Mouse (Mus musculus): ENCODE results near the gene Rcn3.

Gene Rcn3

GRCm38 (mm10) chr7:45048923-45049657 is 42.9 kb downstream of the Rcn3 start:
- DNase-seq (ENCODE audit: low read depth, low spot score), result no peak

- DNase-seq (ENCODE audit: low read depth, low spot score), result no peak
These were observed 43.8 kb downstream of the Rcn3 start for GRCm38 (mm10) chr7:45048001-45048890.

GRCm38 (mm10) chr7:45047491-45047890 is 44.5 kb downstream of the Rcn3 start:
- DNase-seq (ENCODE audit: low read depth, low spot score), result no peak

- no peak for DNase-seq (ENCODE audit: low read depth, low spot score)
These were observed 45.1 kb downstream of the Rcn3 start for GRCm38 (mm10) chr7:45046853-45047350.

GRCm38 (mm10) chr7:45045741-45046140 is 46.3 kb downstream of the Rcn3 start:
- no peak for DNase-seq (ENCODE audit: low read depth, low spot score)

- DNase-seq (ENCODE audit: low read depth, low spot score), result no peak
These were observed 48.7 kb downstream of the Rcn3 start for GRCm38 (mm10) chr7:45043307-45043706.

- no peak for DNase-seq (ENCODE audit: low read depth, low spot score)
These were observed 51.2 kb downstream of the Rcn3 start for GRCm38 (mm10) chr7:45040851-45041250.

- no peak for DNase-seq (ENCODE audit: low read depth, low spot score)
These were observed 53.6 kb downstream of the Rcn3 start for GRCm38 (mm10) chr7:45038411-45038810.

- DNase-seq (ENCODE audit: low read depth, low spot score), result peak; percentile 59
These were observed 54.2 kb downstream of the Rcn3 start for GRCm38 (mm10) chr7:45037720-45038361.

GRCm38 (mm10) chr7:45036702-45037101 is 55.3 kb downstream of the Rcn3 start:
- no peak for DNase-seq (ENCODE audit: low read depth, low spot score)

- no peak for DNase-seq (ENCODE audit: low read depth, low spot score)
These were observed 56.4 kb downstream of the Rcn3 start for GRCm38 (mm10) chr7:45035631-45036030.

- DNase-seq (ENCODE audit: low read depth, low spot score), result no peak
These were observed 58.2 kb downstream of the Rcn3 start for GRCm38 (mm10) chr7:45033722-45034359.

Measured in mesoderm, embryonic 11.5 days (tissue).